Mouse (Mus musculus): Measurements from ENCODE around the gene Dleu7.

DNA sequence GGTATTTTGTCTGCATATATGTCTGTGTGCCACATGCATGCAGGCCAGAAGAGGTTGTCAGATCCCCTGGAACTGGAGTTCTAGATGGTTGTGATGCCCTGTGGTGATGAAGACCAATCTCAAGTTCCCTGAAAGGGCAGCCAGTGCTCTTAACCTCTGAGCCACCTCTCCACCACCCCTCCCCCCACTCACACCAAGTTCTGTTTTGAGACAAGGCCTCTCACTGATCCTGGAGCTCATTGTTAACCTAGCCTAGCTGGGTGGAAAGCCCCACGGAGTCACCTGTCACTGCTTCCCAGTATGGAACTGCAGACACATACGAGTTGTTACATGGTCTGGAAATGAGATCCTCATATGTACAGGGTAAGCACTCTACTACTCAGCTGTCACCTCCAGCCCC is 9.9 kb downstream of the Dleu7 start:
- no peak for TF ChIP-seq CTCF (IDR thresholded peaks at IDR 0.05)
- no peak for TF ChIP-seq POLR2A (IDR thresholded peaks at IDR 0.05; ENCODE audit: insufficient read depth, low read depth, low read length)

All from heart, adult 2 months (tissue).